Mouse (Mus musculus) liver, postnatal 0 days (tissue): ENCODE data around the gene Olfr90.

Experiments used
- CTCF ChIP-seq: sonication (generic); IDR thresholded peaks from 2 replicates; pipeline ENCODE4 v1.5.1; 2016; ENCODE audit warnings: antibody characterized with exemption, low read depth
- EP300 ChIP-seq: IDR thresholded peaks from 2 replicates; pipeline ENCODE4 v1.6.1; 2016; ENCODE audit warnings: antibody characterized with exemption, low read depth, mild to moderate bottlenecking

- TF ChIP-seq EP300 (no peak), CTCF (no peak)
These were observed 36.6 kb downstream of the Olfr90 start for GRCm38 (mm10) chr17:37051745-37052144.
